Mouse (Mus musculus) layer of hippocampus, adult 2 months (tissue): Measurements from ENCODE around the gene Pex26. TPM values are rescaled to one million over a fixed set of nuclear protein-coding genes. Genes with fewer than 3 reads are reported as not detected.

Experiments
- DNase-seq, 2 experiments: peaks; one replicate each; pipeline ENCODE4 v3.0.0; 2022; ENCODE audit warnings: low spot score in 2 of 2
- H3K27ac ChIP-seq: fragments of 200-600 bp; 2 replicates; pipeline ENCODE4 v1.8.1; 2022
- H3K4me3 ChIP-seq: fragments of 200-600 bp; 2 replicates; pipeline ENCODE4 v1.8.1; 2022; ENCODE audit warnings: mild to moderate bottlenecking
- CTCF ChIP-seq: fragments of 200-600 bp; conservative IDR thresholded peaks from 2 replicates; pipeline ENCODE4 v1.8.1; 2022; ENCODE audit warnings: antibody characterized with exemption, mild to moderate bottlenecking, moderate library complexity
- total RNA-seq, 2 experiments: library from RNA; stranded (reverse); gene quantifications; 2 replicates each; pipeline ENCODE4 v1.2.3; 2021

Pex26 gene
- total RNA-seq, 2 experiments from 2014 or later = 9.7 to 11.5 TPM

DNA sequence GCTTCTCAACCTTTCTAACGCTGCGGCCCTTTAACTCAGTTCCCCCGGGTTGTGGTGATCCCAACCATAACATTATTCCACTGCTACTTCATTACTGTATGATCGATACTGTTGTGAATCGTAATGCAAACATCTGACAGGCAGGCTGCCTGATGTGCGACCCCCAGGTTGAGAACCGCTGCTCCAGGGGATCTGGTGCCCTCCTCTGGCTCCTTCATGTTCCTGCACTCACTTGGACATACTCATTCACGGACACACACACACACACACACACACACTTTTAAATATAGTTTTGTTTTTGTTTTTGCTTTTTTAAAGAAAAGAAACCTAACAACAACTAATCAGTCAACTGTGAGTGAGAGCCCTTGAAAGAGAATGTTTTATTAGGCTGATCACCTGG is 33.3 kb upstream of the Pex26 start:
- Histone ChIP-seq H3K4me3 (no peak overlapping the region), H3K27ac (no peak overlapping the region)
- no peak for DNase-seq
- no peak for TF ChIP-seq CTCF

DNA sequence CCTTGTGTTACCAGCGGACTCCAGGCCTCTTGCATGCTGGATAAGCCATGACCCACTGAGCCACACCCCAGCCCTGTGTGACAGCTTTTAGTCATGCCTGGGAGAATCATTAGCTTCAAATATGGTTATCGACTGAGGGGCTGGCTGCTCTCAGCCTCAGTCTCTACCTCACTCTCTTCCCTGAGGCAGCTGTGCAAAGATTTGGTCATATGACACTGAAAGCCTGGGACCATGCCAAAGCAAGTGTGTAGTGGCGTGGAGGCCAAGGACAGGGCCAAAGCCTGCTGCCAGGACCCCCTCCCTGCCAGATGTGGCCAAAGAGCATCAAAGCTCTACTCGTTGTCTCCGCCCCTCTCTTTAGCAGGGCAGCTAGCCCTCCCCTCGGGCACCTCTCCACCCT is 31.7 kb upstream of the Pex26 start:
- TF ChIP-seq CTCF = no peak
- Histone ChIP-seq H3K4me3 (no peak overlapping the region), H3K27ac (no peak overlapping the region)
- no peak for DNase-seq

GRCm38 (mm10) chr6:121153177-121153576 is 30.3 kb upstream of the Pex26 start:
- H3K27ac ChIP-seq = no peak overlapping the region
- no peak for DNase-seq
- TF ChIP-seq CTCF = no peak
- H3K4me3 ChIP-seq = no peak overlapping the region

DNA sequence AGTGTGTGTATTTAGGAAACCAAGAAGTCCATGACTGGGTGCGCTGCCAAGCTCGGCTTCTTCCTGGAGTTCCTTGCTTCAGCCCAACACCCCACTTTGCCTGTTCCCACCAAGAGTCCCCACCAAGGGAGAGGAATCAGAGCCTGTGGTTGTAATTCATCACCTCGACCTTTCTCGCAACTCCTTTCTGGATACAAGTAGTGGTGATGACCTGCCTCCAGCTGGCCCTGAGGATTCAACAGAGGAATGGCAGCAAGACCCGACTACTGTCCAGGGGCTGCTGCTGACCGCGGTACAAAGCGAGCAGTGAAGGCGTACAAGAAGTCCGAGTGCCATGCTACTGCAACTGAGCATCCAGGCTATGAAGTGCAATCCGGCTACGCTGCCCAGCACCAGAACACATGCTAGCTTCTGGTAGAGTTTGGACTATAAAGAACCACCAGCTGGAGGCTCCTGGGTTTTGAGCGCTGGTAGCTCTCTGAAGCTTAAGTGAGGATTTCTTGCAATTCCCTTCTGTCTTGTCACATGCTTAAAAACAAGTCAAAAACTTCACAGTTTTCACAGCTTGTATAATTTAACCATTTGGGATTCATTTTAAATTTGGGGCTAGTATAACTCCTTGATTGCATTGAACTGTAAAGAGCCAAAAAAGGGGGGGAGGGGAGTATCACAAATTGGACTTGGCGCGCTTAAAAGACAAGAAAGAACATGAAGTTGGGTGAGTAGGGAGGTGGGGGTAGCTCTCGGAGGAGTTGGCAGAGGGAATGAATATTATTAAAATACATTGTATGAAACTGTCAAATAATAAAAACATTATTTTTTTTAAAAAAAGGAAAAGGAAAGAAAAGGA is 28.8 kb upstream of the Pex26 start:
- TF ChIP-seq CTCF = no peak
- DNase-seq = no peak
- H3K4me3 ChIP-seq = no peak overlapping the region
- H3K27ac ChIP-seq = 0 out of 2 replicates have a peak overlapping the region, but pooled peaks have one; percentile 18

GRCm38 (mm10) chr6:121156030-121156429 is 27.4 kb upstream of the Pex26 start:
- TF ChIP-seq CTCF = no peak
- DNase-seq = no peak
- Histone ChIP-seq H3K4me3 (no peak overlapping the region), H3K27ac (no peak overlapping the region; the same call in 1 of the 2 replicates)

DNA sequence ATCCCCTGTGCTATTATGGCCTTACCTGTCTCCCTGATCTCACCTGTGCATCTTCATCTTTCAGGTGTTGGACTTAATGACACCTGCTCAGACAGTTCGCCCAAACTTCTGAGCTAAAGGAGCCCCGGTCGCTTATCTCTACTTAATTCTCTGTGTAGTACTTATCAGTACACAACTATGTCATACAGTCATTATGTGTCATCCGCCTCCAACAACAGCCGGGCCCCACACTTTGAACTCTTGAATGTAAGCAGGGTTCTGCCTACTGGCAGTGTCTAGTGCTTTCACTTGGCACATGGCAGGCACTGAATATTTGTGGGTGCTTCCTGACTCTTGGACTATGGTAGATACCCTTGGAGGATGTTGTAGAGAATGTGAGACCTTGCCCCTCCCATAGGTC is 23.9 kb upstream of the Pex26 start:
- DNase-seq = no peak
- TF ChIP-seq CTCF = no peak
- Histone ChIP-seq H3K4me3 (no peak overlapping the region), H3K27ac (no peak overlapping the region)

- Histone ChIP-seq H3K27ac (no peak overlapping the region), H3K4me3 (no peak overlapping the region)
- no peak for TF ChIP-seq CTCF
- DNase-seq = no peak
Measured at GRCm38 (mm10) chr6:121160126-121160525, 23.3 kb upstream of the Pex26 start.

- TF ChIP-seq CTCF = no peak
- no peak overlapping the region for H3K27ac ChIP-seq
- no peak for DNase-seq
- no peak overlapping the region for H3K4me3 ChIP-seq
Measured at GRCm38 (mm10) chr6:121162616-121163015, 20.9 kb upstream of the Pex26 start.

DNA sequence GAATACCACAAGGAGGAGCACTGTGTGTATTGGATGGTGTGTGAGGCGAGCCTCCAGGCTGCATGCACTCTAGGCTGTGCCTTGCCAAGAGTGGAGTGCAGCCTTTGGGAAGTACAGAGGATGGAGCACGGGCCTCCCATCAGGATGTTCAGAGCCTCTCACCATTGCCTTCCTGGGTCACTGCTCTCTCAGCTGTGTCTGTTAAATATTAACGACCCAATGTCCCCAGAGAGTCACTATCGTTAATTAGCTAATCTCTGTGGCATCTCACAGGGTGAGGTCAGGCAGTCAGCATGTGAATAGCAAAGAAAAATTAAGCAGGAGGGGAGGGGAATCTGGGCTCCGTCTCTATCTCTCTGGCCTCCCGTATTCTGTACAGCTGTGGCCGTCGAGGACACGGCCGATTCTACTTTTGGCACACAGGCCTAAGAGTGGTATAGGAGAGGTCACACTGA is 17.3 kb upstream of the Pex26 start:
- no peak overlapping the region for H3K4me3 ChIP-seq
- H3K27ac ChIP-seq = no peak overlapping the region
- no peak for TF ChIP-seq CTCF
- no peak for DNase-seq

DNA sequence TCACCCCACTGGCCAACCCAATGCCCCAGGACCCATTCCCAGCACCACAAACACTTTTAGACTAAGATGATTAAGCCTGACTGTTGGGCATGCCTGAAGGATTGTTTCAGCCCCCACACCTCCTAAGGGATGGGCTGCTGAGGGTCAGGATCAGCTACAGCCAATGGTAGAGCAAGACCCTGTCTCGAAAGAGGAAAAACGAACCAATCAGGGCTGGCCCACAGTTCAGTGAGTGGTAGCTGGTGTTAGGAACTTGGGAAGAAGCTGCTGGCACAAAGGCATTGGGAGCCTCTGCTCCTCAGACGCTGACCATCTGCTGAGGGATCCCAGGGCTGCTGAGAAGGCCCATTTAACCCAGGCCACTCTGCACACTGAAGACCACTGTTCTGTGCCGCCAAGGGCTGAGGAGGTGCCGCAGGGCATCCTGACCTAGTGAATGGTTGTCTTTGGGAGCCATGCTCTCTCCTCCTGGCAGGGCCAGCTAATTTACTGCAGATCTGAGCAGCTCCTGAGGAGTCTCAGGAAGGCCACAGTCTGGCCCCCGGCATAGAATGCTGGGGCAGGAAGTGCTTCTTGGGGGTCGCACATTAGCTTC is 16.0 kb upstream of the Pex26 start:
- no peak for DNase-seq
- Histone ChIP-seq H3K4me3 (no peak overlapping the region), H3K27ac (no peak overlapping the region)
- no peak for TF ChIP-seq CTCF

- no peak for DNase-seq
- no peak for TF ChIP-seq CTCF
Measured at GRCm38 (mm10) chr6:121171102-121171501, 12.4 kb upstream of the Pex26 start.

GRCm38 (mm10) chr6:121173471-121173870 is 10.0 kb upstream of the Pex26 start:
- no peak for DNase-seq
- H3K4me3 ChIP-seq = no peak overlapping the region
- H3K27ac ChIP-seq = no peak overlapping the region
- TF ChIP-seq CTCF = no peak

More at GRCm38 (mm10) chr6:121171102-121171501, 12.4 kb upstream of the Pex26 start:
- Histone ChIP-seq H3K4me3 (no peak overlapping the region), H3K27ac (no peak overlapping the region)

- DNase-seq = no peak
- no peak for TF ChIP-seq CTCF
- H3K27ac ChIP-seq = no peak overlapping the region
- no peak overlapping the region for H3K4me3 ChIP-seq
Measured at GRCm38 (mm10) chr6:121174761-121175160, 8.7 kb upstream of the Pex26 start.
